Comparison of ENCODE assay signal across 13 mouse cellular contexts in genomic region chr1:137560389-137561268, GRCm38 (mm10).
A peak's percentile ranks its signal among the peaks of the same experiment; 100 is the strongest.
DNase-seq lines count a peak whose midpoint lies in the region; ATAC-seq and TF ChIP-seq lines count a peak whose summit lies in the region.
"Had no signal": no experiment of that assay in that cellular context is flagged by ENCODE, and none has a peak within 500 bp of the region (broad histone marks: within the 10 kb centered on the region; RNA-seq: fewer than 3 reads in every experiment).

No protein-coding gene starts in this region.

- no peaks in the 10 kb centered on the region for H3K9me3 ChIP-seq in embryonic facial prominence, embryonic 14.5 days (ENCODE audit: control insufficient read depth, low read length)
- no peaks in the 10 kb centered on the region for H3K9me3 ChIP-seq in embryonic facial prominence, embryonic 10.5 days
- H3K9me3 ChIP-seq in kidney, postnatal 0 days (replicated peaks; ENCODE audit: low read length) = no peaks in the 10 kb centered on the region
- H3K9me3 ChIP-seq in lung, postnatal 0 days (ENCODE audit: low read length) = no peaks in the 10 kb centered on the region
- H3K9me3 ChIP-seq: forebrain, embryonic 10.5 days had no signal

- peak; percentile 85 for TF ChIP-seq EP300 in lung, postnatal 0 days (IDR thresholded peaks at IDR 0.05)

- H3K36me3 ChIP-seq in embryonic facial prominence, embryonic 14.5 days (ENCODE audit: control insufficient read depth, insufficient read depth, low read length) = no peaks in the 10 kb centered on the region
- H3K36me3 ChIP-seq in embryonic facial prominence, embryonic 10.5 days (replicated peaks) = no peaks in the 10 kb centered on the region
- no peaks in the 10 kb centered on the region for H3K36me3 ChIP-seq in kidney, postnatal 0 days (ENCODE audit: insufficient read depth, low read length)
- no peaks in the 10 kb centered on the region for H3K36me3 ChIP-seq in kidney, adult 2 months (ENCODE audit: control insufficient read depth, insufficient read depth, low read length)
- H3K36me3 ChIP-seq in lung, postnatal 0 days (ENCODE audit: insufficient read depth, low read length) = no peaks in the 10 kb centered on the region
- H3K36me3 ChIP-seq: forebrain, embryonic 10.5 days had no signal

- H3K4me3 ChIP-seq in embryonic facial prominence, embryonic 14.5 days (ENCODE audit: low read depth, low read length) = no peak overlapping the region
- no peak overlapping the region for H3K4me3 ChIP-seq in embryonic facial prominence, embryonic 10.5 days
- no peak overlapping the region for H3K4me3 ChIP-seq in kidney, postnatal 0 days (replicated peaks; ENCODE audit: low read depth, low read length)
- no peak overlapping the region for H3K4me3 ChIP-seq in kidney, adult 2 months (ENCODE audit: insufficient read depth, low read depth, low read length)
- H3K4me3 ChIP-seq in lung, postnatal 0 days (ENCODE audit: low read depth, low read length) = no peak overlapping the region
- H3K4me3 ChIP-seq: forebrain, embryonic 10.5 days; left cerebral cortex, adult 2 months had no signal

- TF ChIP-seq POLR2A in kidney, adult 2 months (IDR thresholded peaks at IDR 0.05; ENCODE audit: low read depth, low read length) = no peak

- 44% methylated on average over 11 of the region's 11 CpGs for WGBS in embryonic facial prominence, embryonic 14.5 days
- WGBS in embryonic facial prominence, embryonic 10.5 days = 66% methylated on average over 11 of the region's 11 CpGs
- 24% methylated on average over 11 of the region's 11 CpGs for WGBS in kidney, postnatal 0 days
- WGBS in kidney, adult 2 months = 32% methylated on average over 11 of the region's 11 CpGs
- 26% methylated on average over 11 of the region's 11 CpGs for WGBS in lung, postnatal 0 days

- H3K27me3 ChIP-seq in embryonic facial prominence, embryonic 14.5 days (replicated peaks; ENCODE audit: control insufficient read depth, insufficient read depth, low read length) = no peaks in the 10 kb centered on the region
- H3K27me3 ChIP-seq in embryonic facial prominence, embryonic 10.5 days (replicated peaks; ENCODE audit: low read depth, poor library complexity, severe bottlenecking) = no peaks in the 10 kb centered on the region
- H3K27me3 ChIP-seq in kidney, postnatal 0 days (ENCODE audit: insufficient read depth, low read length) = no peaks in the 10 kb centered on the region
- no peaks in the 10 kb centered on the region for H3K27me3 ChIP-seq in kidney, adult 2 months (replicated peaks; ENCODE audit: control insufficient read depth, insufficient read depth, low read length)
- H3K27me3 ChIP-seq in lung, postnatal 0 days (replicated peaks; ENCODE audit: insufficient read depth, low read length) = no peaks in the 10 kb centered on the region

- H3K4me1 ChIP-seq in embryonic facial prominence, embryonic 14.5 days (ENCODE audit: control insufficient read depth, insufficient read depth, low read length) = peaks cover 15% of the 10 kb centered on the region
- H3K4me1 ChIP-seq in embryonic facial prominence, embryonic 10.5 days = 0 out of 2 replicates have a peak, but pooled peaks cover 3% of the 10 kb centered on the region
- no peaks in the 10 kb centered on the region for H3K4me1 ChIP-seq in kidney, postnatal 0 days (replicated peaks; ENCODE audit: insufficient read depth, low read length)
- no peaks in the 10 kb centered on the region for H3K4me1 ChIP-seq in kidney, adult 2 months (ENCODE audit: control insufficient read depth, insufficient read depth, low read length)
- H3K4me1 ChIP-seq in lung, postnatal 0 days (ENCODE audit: insufficient read depth, low read depth, low read length) = no peaks in the 10 kb centered on the region
- H3K4me1 ChIP-seq: forebrain, embryonic 10.5 days had no signal

- peak; percentile 63 for DNase-seq in embryonic facial prominence, embryonic 14.5 days (ENCODE audit: low spot score)
- no peak for DNase-seq in embryonic facial prominence, embryonic 10.5 days (ENCODE audit: low spot score)
- peak; percentile 52 for DNase-seq in kidney, postnatal 0 days (ENCODE audit: low spot score)
- DNase-seq in kidney, adult 2 months = no peak
- DNase-seq in Muller cell, postnatal 12 days (ENCODE audit: inconsistent ontology term) = peak; percentile 87
- peak; percentile 43 for DNase-seq in lung, postnatal 0 days (ENCODE audit: low spot score)
- no peak for DNase-seq in urinary bladder, postnatal 10 days (ENCODE audit: low spot score)
- no peak for DNase-seq in testis, postnatal 10 days (ENCODE audit: low spot score)
- DNase-seq: B cell, adult 2 months; thymus, postnatal 36 days had no signal

- no peak for TF ChIP-seq CTCF in kidney, postnatal 0 days (IDR thresholded peaks at IDR 0.05; ENCODE audit: low read depth)
- TF ChIP-seq CTCF in kidney, adult 2 months (conservative IDR thresholded peaks at IDR 0.05; ENCODE audit: insufficient read depth, insufficient read length, low read depth, low read length) = no peak
- TF ChIP-seq CTCF in lung, postnatal 0 days (IDR thresholded peaks at IDR 0.05) = no peak

- H3K27ac ChIP-seq in embryonic facial prominence, embryonic 14.5 days (replicated peaks; ENCODE audit: low read depth, low read length) = peak overlapping the region; percentile 23; the same call in 1 of the 2 replicates
- no peak overlapping the region for H3K27ac ChIP-seq in embryonic facial prominence, embryonic 10.5 days (replicated peaks)
- H3K27ac ChIP-seq in kidney, postnatal 0 days = no peak overlapping the region
- no peak overlapping the region for H3K27ac ChIP-seq in kidney, adult 2 months (ENCODE audit: insufficient read depth, low read depth, low read length)
- H3K27ac ChIP-seq in lung, postnatal 0 days (ENCODE audit: low read length) = peak overlapping the region; percentile 59
- H3K27ac ChIP-seq: forebrain, embryonic 10.5 days; left cerebral cortex, adult 2 months had no signal

- H3K9ac ChIP-seq in embryonic facial prominence, embryonic 14.5 days (ENCODE audit: low read depth, low read length) = no peak overlapping the region
- no peak overlapping the region for H3K9ac ChIP-seq in kidney, postnatal 0 days (ENCODE audit: low read depth, low read length)
- no peak overlapping the region for H3K9ac ChIP-seq in lung, postnatal 0 days (replicated peaks; ENCODE audit: low read depth)

- H3K4me2 ChIP-seq in embryonic facial prominence, embryonic 14.5 days (ENCODE audit: low read depth, low read length) = no peak overlapping the region
- no peak overlapping the region for H3K4me2 ChIP-seq in kidney, postnatal 0 days (ENCODE audit: low read length)
- H3K4me2 ChIP-seq in lung, postnatal 0 days (replicated peaks; ENCODE audit: low read depth, low read length) = 0 out of 2 replicates have a peak overlapping the region, but pooled peaks have one; percentile 14

- peak; percentile 68 for ATAC-seq in embryonic facial prominence, embryonic 14.5 days (ENCODE audit: low read depth)
- ATAC-seq in kidney, postnatal 0 days (replicated peaks; ENCODE audit: low FRiP score, low read depth) = no peak
- ATAC-seq in lung, postnatal 0 days = peak; percentile 53
- ATAC-seq: hindbrain, embryonic 16.5 days had no signal

Comparison
In these comparisons a context has a peak if more than half of its experiments do, and no peak if none do; other contexts are left out.
1. DNase-seq: peak in embryonic facial prominence, embryonic 14.5 days (single experiment), kidney, postnatal 0 days (single experiment), Muller cell, postnatal 12 days (single experiment) and lung, postnatal 0 days (single experiment); none in embryonic facial prominence, embryonic 10.5 days (single experiment), kidney, adult 2 months (single experiment), urinary bladder, postnatal 10 days (single experiment) and testis, postnatal 10 days (single experiment).
2. H3K27ac ChIP-seq: peak in embryonic facial prominence, embryonic 14.5 days (single experiment) and lung, postnatal 0 days (single experiment); none in embryonic facial prominence, embryonic 10.5 days (single experiment), kidney, postnatal 0 days (single experiment) and kidney, adult 2 months (single experiment).